Mouse (Mus musculus) kidney, postnatal 10 days (tissue): Measurements from ENCODE around the gene Hmgb1.
A peak's percentile ranks its signal among the peaks of the same experiment; 100 is the strongest.

Experiments
- DNase-seq: peaks from one replicate; pipeline ENCODE4 v3.0.0; 2021; ENCODE audit warnings: mixed read lengths

Gene Hmgb1

DNA sequence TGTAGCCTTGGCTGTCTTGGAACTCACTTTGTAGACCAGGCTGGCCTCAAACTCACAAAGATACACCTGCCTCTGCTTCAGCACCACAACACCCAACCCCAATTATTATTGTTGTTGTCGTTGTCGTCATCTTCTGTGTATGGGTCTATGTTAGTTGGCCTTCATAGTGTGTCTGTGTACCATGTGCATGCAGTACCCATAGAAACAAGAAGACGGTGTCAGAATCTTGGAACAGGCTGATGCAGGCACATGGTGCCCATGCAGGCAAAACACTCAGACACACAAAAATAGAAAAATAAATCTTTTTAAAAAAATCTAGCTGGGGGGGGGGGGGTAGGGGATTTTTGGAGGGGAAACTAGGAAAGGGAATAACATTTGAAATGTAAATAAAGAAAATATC is 167.1 kb downstream of the Hmgb1 start:
- DNase-seq = no peak

DNA sequence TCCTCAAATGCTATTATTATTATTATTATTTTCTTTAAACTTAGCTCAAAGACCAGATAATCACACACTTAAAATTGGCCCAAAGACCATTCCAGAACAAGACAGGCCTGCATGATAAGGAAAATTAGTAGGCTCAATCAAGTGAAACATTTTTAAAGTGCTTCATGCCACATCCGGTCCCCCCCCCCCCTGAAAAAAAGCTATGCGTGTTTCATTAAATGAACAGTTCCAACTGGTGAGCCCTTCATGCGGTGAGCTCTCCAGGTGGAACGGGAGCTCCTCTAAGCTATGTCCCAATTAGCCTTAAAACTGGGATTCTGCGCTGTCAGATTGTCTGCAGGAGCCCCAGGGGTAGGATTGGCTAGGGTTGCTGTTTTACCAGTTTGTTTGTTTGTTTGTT is 168.0 kb downstream of the Hmgb1 start:
- no peak for DNase-seq

DNA sequence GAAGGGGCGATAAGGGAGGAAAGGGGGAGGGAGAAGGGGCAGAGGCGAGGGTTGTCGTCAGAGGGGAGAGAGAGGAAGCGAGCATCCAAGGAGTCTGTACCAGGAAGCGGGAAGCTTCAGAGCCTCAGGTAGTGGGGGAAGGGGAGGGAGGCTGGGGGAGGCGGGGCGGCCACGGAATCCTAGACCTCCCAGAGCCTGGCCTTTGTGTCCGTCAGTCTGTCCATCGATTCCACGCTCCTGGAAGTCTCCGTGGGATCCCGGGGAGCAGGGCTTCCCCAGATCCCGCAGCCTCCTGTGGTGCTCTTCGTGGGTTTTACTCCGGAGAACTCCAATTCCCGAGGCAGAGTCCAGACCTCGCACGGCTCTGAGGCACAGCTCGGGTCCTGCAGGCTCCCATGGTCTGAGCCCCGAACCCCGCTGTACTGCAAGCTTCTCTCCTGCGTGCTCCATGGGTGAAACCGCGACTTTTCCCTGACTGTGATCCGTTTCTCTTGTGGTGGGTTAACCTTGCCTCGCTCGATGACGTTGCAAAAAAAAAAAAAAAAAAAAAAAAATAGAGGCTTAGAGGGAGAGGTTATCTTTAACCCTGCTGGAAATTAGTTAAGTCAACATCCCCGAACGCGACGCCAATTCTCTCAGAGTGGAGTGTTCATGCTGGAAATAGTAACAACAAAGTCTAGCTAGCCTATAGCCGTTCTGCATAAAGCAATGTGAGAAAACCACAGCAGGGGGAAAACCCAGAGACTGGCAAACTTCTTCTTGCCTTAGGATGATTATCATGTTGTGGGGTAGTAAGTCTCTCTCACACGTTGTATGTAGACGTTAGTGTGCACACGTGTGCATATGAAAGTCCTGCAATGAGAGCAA is 168.7 kb downstream of the Hmgb1 start:
- peak; percentile 55 for DNase-seq

DNA sequence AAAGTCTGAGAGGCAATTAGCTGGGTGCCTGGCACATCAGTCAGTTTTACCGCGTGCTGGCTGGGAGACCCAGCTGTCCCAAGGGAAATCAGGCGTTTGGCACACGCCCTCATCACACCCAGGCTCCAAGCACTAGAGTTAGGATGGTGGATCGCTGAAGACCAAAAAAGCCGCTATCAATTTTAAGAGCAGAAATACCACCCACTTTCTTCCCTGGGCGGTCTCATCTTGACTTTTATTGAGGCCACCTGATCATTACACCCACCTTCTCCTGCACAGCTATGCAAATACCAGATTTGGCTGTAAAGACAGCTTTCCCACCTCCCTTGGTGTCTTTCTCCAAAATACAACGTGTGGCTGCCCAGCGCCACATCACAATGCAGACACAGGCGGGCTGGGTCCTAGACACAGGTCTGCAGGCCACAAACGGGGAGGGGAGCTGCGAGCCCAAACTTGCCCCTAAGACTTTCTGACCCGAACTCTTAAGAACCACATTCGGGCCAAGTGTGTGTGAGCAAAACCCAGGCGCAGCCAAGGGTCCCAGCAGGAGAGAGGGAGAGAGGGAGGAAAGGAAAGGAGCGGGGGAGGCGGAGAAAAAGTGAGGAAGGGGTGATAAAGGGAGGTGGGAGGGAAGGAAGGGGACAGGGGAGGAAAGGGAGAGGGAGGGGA is 169.6 kb downstream of the Hmgb1 start:
- DNase-seq = no peak

DNA sequence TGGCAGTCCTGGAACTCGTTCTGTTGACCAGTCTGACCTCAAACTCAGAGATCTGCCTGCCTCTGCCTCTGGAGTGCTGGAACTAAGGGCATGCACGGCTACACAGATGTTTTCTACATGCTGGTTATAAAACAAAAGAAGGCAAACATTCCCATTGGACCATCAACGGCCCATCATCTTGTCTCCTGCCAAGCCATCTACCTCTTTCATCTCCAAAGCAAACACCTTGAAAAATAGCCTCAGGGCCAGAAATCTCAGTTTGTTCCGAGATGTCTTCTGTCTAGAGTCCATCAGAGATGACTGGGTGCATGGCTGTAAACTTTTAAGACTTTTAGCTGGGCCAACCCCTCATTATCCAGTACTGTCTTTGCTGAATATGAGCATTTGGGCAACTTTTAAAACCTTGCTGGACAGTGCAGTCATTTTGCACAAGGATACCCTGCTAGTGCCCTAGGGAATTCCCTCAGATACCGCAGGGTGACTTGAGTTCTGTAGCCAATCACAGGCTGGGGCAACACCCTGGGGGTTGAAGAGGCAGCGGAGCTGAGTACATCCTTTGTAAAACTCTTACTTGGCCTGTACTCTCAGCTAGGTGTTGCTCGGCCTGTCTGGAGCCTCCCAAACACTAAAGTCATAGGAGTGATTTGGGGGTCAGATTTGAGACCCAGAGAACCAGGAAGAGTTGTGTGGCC is 170.3 kb downstream of the Hmgb1 start:
- DNase-seq = no peak

DNA sequence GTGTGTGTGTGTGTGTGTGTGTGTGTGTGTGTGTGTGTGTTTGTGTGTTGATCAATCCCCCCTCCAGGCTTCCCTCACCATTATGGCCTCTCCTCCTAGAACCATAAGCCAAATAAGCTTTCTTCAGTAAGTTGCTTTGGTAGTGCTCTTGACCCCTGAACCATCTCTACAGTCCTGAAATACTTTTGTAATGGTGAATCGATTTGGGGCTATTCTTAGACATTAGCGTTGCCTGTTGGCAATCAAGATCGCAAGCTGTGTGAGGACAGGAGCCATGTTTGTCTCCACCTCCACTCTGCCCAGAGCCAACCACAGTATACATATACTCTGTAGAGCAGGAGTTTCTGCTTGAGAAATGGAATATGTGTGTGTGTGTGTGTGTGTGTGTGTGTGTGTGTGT is 175.2 kb downstream of the Hmgb1 start:
- no peak for DNase-seq

DNA sequence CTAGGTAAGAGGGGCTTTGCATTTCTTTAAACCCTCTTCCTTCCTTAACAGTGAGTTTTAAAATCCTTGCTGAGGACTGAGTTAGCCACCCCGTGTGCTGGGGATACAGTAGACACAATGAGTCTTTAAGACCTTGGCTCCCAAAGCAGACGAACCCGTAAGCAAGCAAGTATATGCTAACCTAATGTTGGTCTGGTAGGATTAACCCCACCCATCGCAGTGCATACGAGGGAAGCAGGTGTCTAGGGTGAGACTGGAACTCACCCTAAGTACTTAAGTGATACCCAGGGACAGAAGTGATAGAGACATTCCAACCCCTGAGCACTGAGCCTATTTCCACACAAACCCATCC is 177.0 kb downstream of the Hmgb1 start:
- no peak for DNase-seq

DNA sequence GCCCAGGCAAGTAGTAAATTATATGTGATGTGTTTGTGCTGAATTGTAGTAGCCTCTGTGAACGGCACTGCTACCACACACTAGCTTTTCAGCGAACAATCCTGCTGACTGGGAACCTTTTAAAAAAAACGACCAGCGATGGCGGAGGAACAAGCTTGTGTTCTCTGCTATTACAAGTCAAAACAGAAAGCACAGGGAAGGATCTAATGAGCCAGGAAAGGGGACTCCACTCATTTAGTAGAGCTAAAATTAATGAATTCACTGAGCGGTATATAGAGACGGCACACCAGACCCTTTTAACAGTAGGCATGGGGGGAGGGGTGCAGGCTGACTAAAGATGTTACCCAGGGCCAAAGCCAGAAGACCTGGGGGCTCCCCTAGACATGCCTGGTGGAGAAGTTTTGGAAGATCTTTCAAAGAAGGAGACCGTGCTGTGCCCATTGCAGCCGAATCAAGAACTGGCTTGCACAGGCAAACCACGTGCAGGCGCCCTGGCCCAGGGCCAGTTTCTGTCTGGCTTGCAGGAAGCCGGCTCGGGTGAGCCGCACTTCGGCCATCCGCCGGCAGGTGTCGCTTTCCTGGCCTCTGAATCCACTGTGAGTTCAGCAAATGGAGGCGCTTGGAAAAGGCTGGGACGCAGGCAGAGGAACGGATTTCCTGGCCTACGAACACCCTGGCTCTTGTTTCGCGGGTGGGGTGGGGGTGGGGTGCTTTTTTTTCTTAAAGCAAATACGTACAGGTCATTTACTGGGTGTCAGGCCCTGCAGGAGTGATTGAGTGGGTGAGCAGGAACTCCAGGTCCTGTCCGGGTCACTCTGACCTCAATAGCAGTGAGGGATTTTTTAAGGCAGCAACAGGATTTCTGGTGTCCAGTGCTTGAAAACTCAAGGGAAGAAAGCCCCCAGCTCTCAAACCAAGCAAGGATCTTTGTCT is 177.7 kb downstream of the Hmgb1 start:
- DNase-seq = peak; percentile 100

DNA sequence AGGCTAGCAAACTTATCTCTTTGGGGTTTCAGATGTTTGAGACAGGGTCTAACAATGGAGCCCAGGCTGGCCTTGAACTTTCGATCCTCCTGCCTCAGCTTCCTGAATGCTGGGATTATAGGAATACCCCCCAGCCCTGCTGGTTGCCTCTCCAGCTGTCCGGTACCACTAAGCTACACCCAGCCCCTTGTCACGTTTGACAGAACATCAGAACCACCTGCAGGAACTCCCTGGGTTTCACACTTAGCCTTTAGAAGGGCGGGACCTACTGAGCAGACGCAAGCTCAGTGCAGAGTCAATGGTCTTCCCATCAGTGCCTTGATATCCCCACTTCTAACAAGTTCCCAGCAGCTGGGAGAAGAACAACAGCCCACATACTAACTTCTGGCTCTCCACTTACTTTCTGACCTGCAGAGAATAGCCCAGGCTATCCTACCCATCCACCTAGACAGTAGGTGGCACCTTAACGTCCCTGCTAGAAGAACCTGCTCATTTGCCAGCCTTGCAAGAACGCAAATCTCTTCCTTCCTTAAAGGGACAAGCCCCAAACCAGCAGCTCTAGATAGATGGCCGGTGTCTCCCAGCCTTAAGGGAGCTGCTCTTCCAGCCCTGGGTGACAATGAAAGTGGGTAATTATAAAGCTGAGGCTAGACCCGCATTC is 178.5 kb downstream of the Hmgb1 start:
- no peak for DNase-seq

DNA sequence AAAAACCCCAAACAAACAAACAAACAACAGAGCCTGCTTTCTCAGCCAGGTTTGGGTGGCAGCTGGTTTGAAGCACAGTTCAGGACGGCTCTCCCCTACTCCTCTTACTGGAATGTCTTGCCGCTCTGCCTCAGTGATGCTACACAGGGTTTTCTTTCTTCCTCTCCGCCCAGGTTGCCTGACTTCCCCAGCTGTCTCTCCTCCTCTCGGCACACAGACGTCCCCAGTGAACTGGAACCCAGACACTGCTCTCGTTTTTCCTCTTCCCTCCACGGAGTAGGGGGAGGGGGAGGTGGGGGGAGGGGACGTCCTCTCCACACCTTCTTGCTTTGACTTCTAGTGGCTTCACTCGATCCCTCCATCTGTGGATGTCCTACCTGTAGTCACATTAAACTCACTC is 179.2 kb downstream of the Hmgb1 start:
- DNase-seq = no peak

DNA sequence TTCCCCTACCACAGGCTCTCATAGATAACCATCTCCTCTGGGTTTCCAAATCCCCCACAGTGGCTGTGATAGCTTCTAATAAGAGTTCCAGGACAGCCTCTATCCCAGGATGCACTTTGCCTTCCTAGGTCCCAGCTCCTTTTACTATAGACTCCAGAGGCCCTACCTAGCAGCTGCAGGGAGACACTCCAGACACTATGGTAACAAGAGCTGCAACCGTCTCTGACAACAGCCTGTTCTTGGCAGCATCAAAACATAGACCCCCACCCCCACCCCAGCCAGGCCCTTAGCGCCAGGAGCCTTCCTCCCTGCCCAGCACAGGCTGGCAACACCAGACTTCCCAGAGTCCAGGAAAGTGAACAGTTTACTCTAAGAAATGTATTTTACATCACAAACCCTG is 181.2 kb downstream of the Hmgb1 start:
- no peak for DNase-seq

DNA sequence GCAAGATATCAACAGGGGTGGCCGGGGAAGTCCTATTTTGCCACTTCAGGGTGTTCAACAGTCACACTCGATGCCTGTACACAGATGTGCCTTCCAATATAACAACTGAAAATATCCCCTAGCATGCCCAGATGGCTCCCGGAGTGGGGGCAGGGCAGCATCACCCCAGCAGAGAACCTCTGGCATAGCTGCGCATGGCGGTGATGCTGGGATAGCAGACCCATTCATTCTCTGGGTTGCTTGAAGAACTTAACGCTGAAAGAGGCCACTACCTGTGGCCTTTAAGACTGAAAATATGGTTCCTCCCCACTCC is 181.5 kb downstream of the Hmgb1 start:
- peak; percentile 61 for DNase-seq

DNA sequence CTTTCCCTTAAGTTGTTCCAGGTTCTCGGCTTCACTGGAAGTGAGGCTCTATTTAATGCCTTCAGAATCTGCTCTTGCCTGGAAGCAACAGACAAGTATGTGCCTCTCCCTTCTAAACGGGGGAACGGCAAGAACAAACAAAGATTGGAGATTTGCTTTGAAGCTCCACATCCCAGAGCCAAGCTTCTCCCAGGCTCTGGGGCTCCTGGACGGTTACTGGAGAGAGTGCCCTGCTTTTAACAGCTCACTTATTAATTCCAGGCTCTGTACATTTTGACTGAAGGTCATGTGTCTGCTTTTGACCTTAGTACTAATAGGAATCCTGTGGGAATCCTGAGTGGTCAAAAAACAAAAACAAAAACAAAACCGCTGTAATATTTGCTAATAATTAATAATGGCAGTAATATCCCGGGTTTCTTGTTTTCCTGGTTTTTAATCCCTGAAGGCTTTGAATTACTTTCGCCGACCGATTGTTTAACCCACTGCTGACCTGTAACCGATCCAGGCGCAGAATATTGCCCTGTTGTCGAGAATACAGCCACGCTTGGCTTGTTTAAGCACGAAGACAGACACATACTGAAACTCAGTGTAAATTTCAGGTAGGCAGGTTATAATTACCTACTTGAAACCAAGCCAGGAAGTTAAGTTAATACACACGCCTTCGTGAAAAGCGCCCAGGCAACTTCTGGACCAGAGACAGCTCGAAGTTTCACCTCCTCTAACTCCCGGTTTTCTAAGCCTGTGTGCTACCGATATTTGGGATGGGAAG is 182.1 kb downstream of the Hmgb1 start:
- peak; percentile 48 for DNase-seq

DNA sequence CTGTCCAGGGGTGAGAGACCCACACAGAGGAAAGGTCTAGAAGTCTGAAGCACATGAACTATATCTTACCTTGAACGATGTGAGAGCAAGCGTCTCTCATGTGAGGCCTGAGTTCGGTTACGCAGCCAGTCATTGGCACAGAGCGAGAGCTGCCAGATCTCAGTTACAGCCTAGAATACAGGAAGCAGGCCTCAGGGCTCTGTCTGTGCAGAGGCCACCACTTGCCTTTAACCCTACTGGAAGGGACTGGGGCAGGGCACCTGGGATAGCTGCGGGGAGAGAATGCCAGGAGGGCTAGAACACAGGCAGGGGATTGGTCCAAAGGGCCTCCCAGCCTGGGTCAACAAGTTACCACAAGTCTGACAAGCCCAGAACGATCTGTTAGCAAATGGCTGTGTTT is 184.5 kb downstream of the Hmgb1 start:
- no peak for DNase-seq

DNA sequence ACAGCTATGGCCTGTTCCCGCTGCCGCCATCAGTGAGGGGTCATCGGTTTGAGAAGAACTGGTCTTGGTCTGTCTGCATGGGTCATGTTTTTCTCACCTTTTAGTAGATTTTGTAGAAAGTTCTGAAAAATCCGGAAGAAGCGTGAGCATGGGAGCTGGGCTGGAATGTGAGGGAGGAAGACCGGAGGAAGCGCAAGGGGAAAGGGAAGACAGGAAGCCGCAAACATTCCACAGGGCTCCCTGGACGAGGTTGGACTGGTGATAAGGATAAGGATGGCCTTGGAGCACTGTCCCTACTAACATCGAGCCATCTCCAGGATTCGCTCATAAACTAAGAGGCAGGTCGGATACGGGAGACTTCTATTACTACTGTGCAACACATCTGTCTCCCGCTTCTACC is 185.8 kb downstream of the Hmgb1 start:
- DNase-seq = peak; percentile 39

DNA sequence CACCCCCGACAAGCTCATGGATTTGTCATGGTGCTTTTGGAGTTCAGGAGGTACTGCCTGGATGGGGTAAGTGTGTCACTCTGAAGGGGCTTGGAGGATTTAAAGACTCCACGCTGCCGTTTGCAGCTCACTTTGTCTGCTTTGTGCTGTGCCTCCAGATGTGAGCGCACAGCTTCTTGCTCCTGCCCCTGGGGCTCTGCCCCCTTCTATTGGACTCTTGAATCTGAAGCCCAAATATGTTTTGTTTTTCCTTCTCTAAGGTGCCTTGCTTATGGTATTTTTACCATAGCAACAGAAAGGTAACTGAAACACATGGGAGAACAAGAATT is 187.6 kb downstream of the Hmgb1 start:
- no peak for DNase-seq
